ENCODE assay signal across 8 mouse cellular contexts in genomic region chr13:104177796-104178649, GRCm38 (mm10). TPM values are rescaled to one million over a fixed set of nuclear protein-coding genes. Genes with fewer than 3 reads are reported as not detected.
A peak's percentile ranks its signal among the peaks of the same experiment; 100 is the strongest.
DNase-seq lines count a peak whose midpoint lies in the region; ATAC-seq lines count a peak whose summit lies in the region.

Gene Trappc13 (minus strand): TSS chr13:104178469.

- intact Hi-C loops in left cerebral cortex, postnatal 14 days (cut with DNase I) = no loop called here

- peak; percentile 91 to 93 for DNase-seq in right cerebral cortex, postnatal 10 days (ENCODE audit: low spot score in 2 of 2)
- DNase-seq in right cerebral cortex, adult 18-20 months = no peak
- peak; percentile 84 to 85 for DNase-seq in frontal cortex, postnatal 10 days (ENCODE audit: low spot score in 2 of 2)
- peak in 1 of 2 experiments; percentile 84 for DNase-seq in left cerebral cortex, postnatal 14 days (ENCODE audit: low spot score in 2 of 2)
- DNase-seq in urinary bladder, postnatal 10 days (ENCODE audit: low spot score) = peak; percentile 26

- peak within 1 kb of the TSS; percentile 83 for H3K4me2 ChIP-seq in hindbrain, embryonic 15.5 days
- peak within 1 kb of the TSS; percentile 87 for H3K4me2 ChIP-seq in midbrain, embryonic 16.5 days (ENCODE audit: low read length)

- peaks cover 11% of the 10 kb centered on the region for H3K36me3 ChIP-seq in hindbrain, embryonic 15.5 days
- no peaks in the 10 kb centered on the region for H3K36me3 ChIP-seq in midbrain, embryonic 16.5 days (ENCODE audit: control insufficient read depth, insufficient read depth, low read length)

- H3K9me3 ChIP-seq in hindbrain, embryonic 15.5 days = no peaks in the 10 kb centered on the region
- no peaks in the 10 kb centered on the region for H3K9me3 ChIP-seq in midbrain, embryonic 16.5 days (replicated peaks; ENCODE audit: control insufficient read depth, low read length, poor library complexity, severe bottlenecking)

- peak within 1 kb of the TSS; percentile 75 for H3K9ac ChIP-seq in hindbrain, embryonic 15.5 days
- H3K9ac ChIP-seq in midbrain, embryonic 16.5 days (ENCODE audit: low read depth, low read length) = peak within 1 kb of the TSS; percentile 92

- H3K4me3 ChIP-seq in brown adipose tissue, adult 24 weeks (ENCODE audit: insufficient read depth, low read depth, low read length) = peak within 1 kb of the TSS; percentile 88
- H3K4me3 ChIP-seq in hindbrain, embryonic 15.5 days = peak within 1 kb of the TSS; percentile 94
- H3K4me3 ChIP-seq in midbrain, embryonic 16.5 days (ENCODE audit: low read depth, low read length) = peak within 1 kb of the TSS; percentile 94

- no peaks in the 10 kb centered on the region for H3K27me3 ChIP-seq in hindbrain, embryonic 15.5 days
- no peaks in the 10 kb centered on the region for H3K27me3 ChIP-seq in midbrain, embryonic 16.5 days (ENCODE audit: control insufficient read depth, insufficient read depth, low read depth, low read length)

- H3K4me1 ChIP-seq in brown adipose tissue, adult 24 weeks (ENCODE audit: control insufficient read depth, insufficient read depth, insufficient read length, low read length) = no peaks in the 10 kb centered on the region; the same call in 1 of the 2 replicates
- H3K4me1 ChIP-seq in hindbrain, embryonic 15.5 days (replicated peaks) = peaks cover 17% of the 10 kb centered on the region
- peaks cover 20% of the 10 kb centered on the region for H3K4me1 ChIP-seq in midbrain, embryonic 16.5 days (ENCODE audit: control insufficient read depth, insufficient read depth, low read length)

- peak within 1 kb of the TSS; percentile 78 for H3K27ac ChIP-seq in brown adipose tissue, adult 24 weeks (replicated peaks; ENCODE audit: low read depth, low read length)
- H3K27ac ChIP-seq in hindbrain, embryonic 15.5 days (replicated peaks) = peak within 1 kb of the TSS; percentile 86
- H3K27ac ChIP-seq in midbrain, embryonic 16.5 days (ENCODE audit: low read length) = peak within 1 kb of the TSS; percentile 78

- peak; percentile 94 for ATAC-seq in hindbrain, embryonic 15.5 days (ENCODE audit: low FRiP score, low read depth)
- ATAC-seq in midbrain, embryonic 16.5 days = peak; percentile 96

- under 1% methylated on average over 32 of the region's 32 CpGs for WGBS in hindbrain, embryonic 15.5 days
- under 1% methylated on average over 32 of the region's 32 CpGs for WGBS in midbrain, embryonic 16.5 days

RNA-seq across cellular contexts. Expression of gene Trappc13, which starts in this region (rescaled TPM):
- polyA plus RNA-seq in brown adipose tissue, adult 24 weeks (2012; ENCODE audit: insufficient read depth, insufficient read length, missing spikeins) = 34.1 and 40.2 TPM in 2 replicates
- 56.2 and 62.0 TPM in 2 replicates for polyA plus RNA-seq in hindbrain, embryonic 15.5 days (2015; fragmentation: Nextera tagmentation; extraction: Ambion mirVana)
- 10 to 100 TPM; 46.8 to 50.7 TPM for total RNA-seq in left cerebral cortex, postnatal 14 days (2021)
- polyA plus RNA-seq in midbrain, embryonic 16.5 days (2015; fragmentation: Nextera tagmentation; extraction: Ambion mirVana) = 51.6 and 61.1 TPM in 2 replicates
